Mouse (Mus musculus): ENCODE results near the gene Arhgef26.

- TF ChIP-seq CTCF (IDR thresholded peaks at IDR 0.05; ENCODE audit: borderline replicate concordance, control insufficient read depth, extremely low read depth, insufficient read depth, low read length, poor library complexity) (no peak), POLR2A (IDR thresholded peaks at IDR 0.05; ENCODE audit: control insufficient read depth, extremely low read depth, insufficient read depth, low read length, poor library complexity) (no peak)
Measured at GRCm38 (mm10) chr3:62449871-62450496, 111.8 kb downstream of the Arhgef26 start.
